Mouse (Mus musculus): ENCODE data around the gene Cmtm7.

DNA sequence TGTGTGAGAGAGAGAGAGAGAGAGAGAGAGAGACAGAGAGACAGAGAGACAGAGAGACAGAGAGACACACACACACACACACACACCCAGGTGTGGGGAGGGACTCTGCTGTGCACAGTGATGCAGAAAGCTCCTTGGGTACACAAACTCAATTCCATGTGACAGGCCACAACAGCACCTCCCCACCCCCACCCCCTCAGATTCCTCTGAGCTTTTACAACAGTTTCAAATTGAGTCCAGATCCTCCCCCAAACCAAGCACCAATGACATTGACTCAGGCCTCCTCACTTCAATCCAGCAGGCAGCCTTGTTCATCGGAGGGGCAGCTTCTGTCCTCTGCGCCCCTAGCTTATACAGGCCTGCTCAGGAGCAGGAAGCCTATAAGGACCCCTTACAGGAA lies 14.1 kb downstream of the Cmtm7 start:
- TF ChIP-seq CTCF (IDR thresholded peaks at IDR 0.05; ENCODE audit: low read depth, low read length) = no peak
- no peak for TF ChIP-seq GATA1 (IDR thresholded peaks at IDR 0.05; ENCODE audit: borderline replicate concordance, low read length)
- TF ChIP-seq TAL1 (conservative IDR thresholded peaks at IDR 0.05; ENCODE audit: low read depth, low read length) = no peak
- no peak for TF ChIP-seq POLR2AphosphoS5 (IDR thresholded peaks at IDR 0.05; ENCODE audit: insufficient replicate concordance, low read depth, low read length)
